11 mouse cellular contexts compared by ENCODE assay signal in genomic region chr16:95457006-95457405, GRCm38 (mm10).
A peak's percentile ranks its signal among the peaks of the same experiment; 100 is the strongest.
DNase-seq lines count a peak whose midpoint lies in the region; ATAC-seq and TF ChIP-seq lines count a peak whose summit lies in the region.
"Had no signal": no experiment of that assay in that cellular context is flagged by ENCODE, and none has a peak within 500 bp of the region (broad histone marks: within the 10 kb centered on the region; RNA-seq: fewer than 3 reads in every experiment).

No protein-coding gene starts in this region.

- no peak for ATAC-seq in kidney, embryonic 16.5 days (ENCODE audit: low FRiP score, low TSS enrichment)
- ATAC-seq in neural tube, embryonic 14.5 days (ENCODE audit: low read depth), result no peak
- no peak for ATAC-seq in neural tube, embryonic 15.5 days (ENCODE audit: low FRiP score)
- ATAC-seq in stomach, postnatal 0 days (ENCODE audit: low FRiP score, low TSS enrichment), result no peak
- no peak for ATAC-seq in activated CD4-positive, CD25-positive, alpha-beta regulatory T cell, adult 4 months

- H3K27me3 ChIP-seq in kidney, embryonic 16.5 days (ENCODE audit: insufficient read depth, low read length), result no peaks in the 10 kb centered on the region
- no peaks in the 10 kb centered on the region for H3K27me3 ChIP-seq in neural tube, embryonic 14.5 days (ENCODE audit: control insufficient read depth, insufficient read depth, low read length)
- H3K27me3 ChIP-seq in neural tube, embryonic 15.5 days (replicated peaks), result no peaks in the 10 kb centered on the region
- H3K27me3 ChIP-seq in stomach, postnatal 0 days (ENCODE audit: control insufficient read depth, insufficient read depth, low read length), result no peaks in the 10 kb centered on the region

- TF ChIP-seq EP300 in stomach, postnatal 0 days (optimal IDR thresholded peaks at IDR 0.05), result no peak

- H3K4me2 ChIP-seq in kidney, embryonic 16.5 days (replicated peaks; ENCODE audit: low read depth, low read length), result peak overlapping the region; percentile 40
- H3K4me2 ChIP-seq in neural tube, embryonic 14.5 days (ENCODE audit: low read depth, low read length), result no peak overlapping the region
- no peak overlapping the region for H3K4me2 ChIP-seq in neural tube, embryonic 15.5 days
- no peak overlapping the region for H3K4me2 ChIP-seq in stomach, postnatal 0 days (replicated peaks; ENCODE audit: low read depth)

- H3K36me3 ChIP-seq in kidney, embryonic 16.5 days (ENCODE audit: insufficient read depth, low read length), result no peaks in the 10 kb centered on the region
- H3K36me3 ChIP-seq in neural tube, embryonic 14.5 days (ENCODE audit: control insufficient read depth, insufficient read depth, low read length), result no peaks in the 10 kb centered on the region
- no peaks in the 10 kb centered on the region for H3K36me3 ChIP-seq in neural tube, embryonic 15.5 days
- H3K36me3 ChIP-seq in stomach, postnatal 0 days (ENCODE audit: control insufficient read depth, insufficient read depth, low read length), result no peaks in the 10 kb centered on the region

- WGBS in kidney, embryonic 16.5 days, result 70% methylated on average over 3 of the region's 3 CpGs
- WGBS in neural tube, embryonic 14.5 days, result 76% methylated on average over 3 of the region's 3 CpGs
- 84% methylated on average over 3 of the region's 3 CpGs for whole genome bisulfite sequencing in neural tube, embryonic 15.5 days
- WGBS in stomach, postnatal 0 days, result 75% methylated on average over 3 of the region's 3 CpGs

- H3K4me3 ChIP-seq in gastrocnemius, adult 2 months, result peak overlapping the region; percentile 70
- H3K4me3 ChIP-seq in kidney, embryonic 16.5 days (ENCODE audit: low read length), result peak overlapping the region; percentile 33
- H3K4me3 ChIP-seq in neural tube, embryonic 14.5 days (ENCODE audit: low read depth, low read length), result no peak overlapping the region
- H3K4me3 ChIP-seq in neural tube, embryonic 15.5 days (replicated peaks), result no peak overlapping the region
- 0 out of 2 replicates have a peak overlapping the region, but pooled peaks have one; percentile 12 for H3K4me3 ChIP-seq in stomach, postnatal 0 days (ENCODE audit: low read depth, low read length)

- H3K9me3 ChIP-seq in kidney, embryonic 16.5 days (ENCODE audit: low read length), result no peaks in the 10 kb centered on the region
- no peaks in the 10 kb centered on the region for H3K9me3 ChIP-seq in neural tube, embryonic 14.5 days (ENCODE audit: control insufficient read depth, low read length)
- H3K9me3 ChIP-seq in neural tube, embryonic 15.5 days (replicated peaks), result no peaks in the 10 kb centered on the region
- H3K9me3 ChIP-seq in stomach, postnatal 0 days (ENCODE audit: control insufficient read depth, low read length), result no peaks in the 10 kb centered on the region

- H3K27ac ChIP-seq in gastrocnemius, adult 2 months, result peak overlapping the region; percentile 90
- no peak overlapping the region for H3K27ac ChIP-seq in kidney, embryonic 16.5 days (ENCODE audit: low read length)
- H3K27ac ChIP-seq in neural tube, embryonic 14.5 days (ENCODE audit: low read depth, low read length), result 0 out of 2 replicates have a peak overlapping the region, but pooled peaks have one; percentile 7
- no peak overlapping the region for H3K27ac ChIP-seq in neural tube, embryonic 15.5 days (replicated peaks)
- no peak overlapping the region for H3K27ac ChIP-seq in stomach, postnatal 0 days (replicated peaks)

- TF ChIP-seq CTCF in gastrocnemius, adult 2 months (IDR thresholded peaks at IDR 0.05), result no peak
- no peak for TF ChIP-seq CTCF in stomach, postnatal 0 days (IDR thresholded peaks at IDR 0.05; ENCODE audit: low read depth)

- DNase-seq in gastrocnemius, adult 2 months, result no peak
- DNase-seq in gastrocnemius, postnatal 14 days, result no peak
- DNase-seq in kidney, postnatal 4 days, result no peak
- no peak for DNase-seq in stomach, postnatal 0 days (ENCODE audit: low spot score)
- DNase-seq: cerebellum, postnatal 14 days; midbrain, embryonic 14.5 days; thymus, adult 18-20 months had no signal

- peak overlapping the region; percentile 34; the same call in 1 of the 2 replicates for H3K9ac ChIP-seq in kidney, embryonic 16.5 days (replicated peaks; ENCODE audit: low read length)
- no peak overlapping the region for H3K9ac ChIP-seq in neural tube, embryonic 14.5 days (replicated peaks; ENCODE audit: low read depth, low read length)
- H3K9ac ChIP-seq in neural tube, embryonic 15.5 days (replicated peaks), result no peak overlapping the region
- no peak overlapping the region for H3K9ac ChIP-seq in stomach, postnatal 0 days (ENCODE audit: low read length)

- H3K4me1 ChIP-seq in kidney, embryonic 16.5 days (ENCODE audit: insufficient read depth, low read length), result 0 out of 2 replicates have a peak, but pooled peaks cover 4% of the 10 kb centered on the region
- H3K4me1 ChIP-seq in neural tube, embryonic 14.5 days (ENCODE audit: control insufficient read depth, insufficient read depth, low read length), result no peaks in the 10 kb centered on the region
- H3K4me1 ChIP-seq in neural tube, embryonic 15.5 days, result no peaks in the 10 kb centered on the region
- no peaks in the 10 kb centered on the region for H3K4me1 ChIP-seq in stomach, postnatal 0 days (replicated peaks; ENCODE audit: control insufficient read depth, insufficient read depth)

- intact Hi-C loops in gastrocnemius, adult 2 months (cut with DNase I), result no loop called here
- intact Hi-C loops in gastrocnemius, postnatal 14 days (cut with DNase I; ENCODE audit: low total_unique reads), result no loop called here

Comparison
In these comparisons a context has a peak if more than half of its experiments do, and no peak if none do; other contexts are left out.
1. H3K27ac ChIP-seq: peak in gastrocnemius, adult 2 months (single experiment) and neural tube, embryonic 14.5 days (single experiment); none in kidney, embryonic 16.5 days (single experiment), neural tube, embryonic 15.5 days (single experiment) and stomach, postnatal 0 days (single experiment).
2. H3K4me3 ChIP-seq: peak in gastrocnemius, adult 2 months (single experiment), kidney, embryonic 16.5 days (single experiment) and stomach, postnatal 0 days (single experiment); none in neural tube, embryonic 14.5 days (single experiment) and neural tube, embryonic 15.5 days (single experiment).